Mouse (Mus musculus) heart, postnatal 36 days (tissue): ENCODE measurements around the gene Tmem62. TPM values are rescaled to one million over a fixed set of nuclear protein-coding genes. Genes with fewer than 3 reads are reported as not detected.
"Not testable (repeated sequence)": the region's sequence is repeated elsewhere in the genome, so short reads cannot be mapped to it uniquely, and the experiment has no call there.

Source experiments
- DNase-seq, 2 experiments: peaks; one replicate each; pipeline ENCODE4 v3.0.0; 2021 to 2022
- intact Hi-C: fragments of 180-260 bp; cut with DNase I; formaldehyde crosslinking; loops from one replicate; pipeline ENCODE4 v1.15.1; 2025
- total RNA-seq, 2 experiments: library from RNA; stranded (reverse); gene quantifications; 2 replicates each; pipeline ENCODE4 v1.2.3; 2021

Tmem62 gene
- total RNA-seq, 2 experiments from 2014 or later, result 4.4 to 4.9 TPM

- intact Hi-C loops, result no loop called here
- DNase-seq, result no peak
Observed at GRCm38 (mm10) chr2:120985241-120985640, 8.4 kb downstream of the Tmem62 start.

- intact Hi-C loops, result no loop called here
- DNase-seq, result no peak
Observed at GRCm38 (mm10) chr2:120991196-120991595, 14.4 kb downstream of the Tmem62 start.

- DNase-seq, intact Hi-C loops: not testable (repeated sequence)
Observed at GRCm38 (mm10) chr2:120996607-120997006, 19.8 kb downstream of the Tmem62 start.

- no peak for DNase-seq
- intact Hi-C loops, result no loop called here
Observed at GRCm38 (mm10) chr2:120998863-120999262, 22.0 kb downstream of the Tmem62 start.

GRCm38 (mm10) chr2:121003586-121003985 is 26.8 kb downstream of the Tmem62 start:
- intact Hi-C loops, result no loop called here
- DNase-seq, result no peak

DNA sequence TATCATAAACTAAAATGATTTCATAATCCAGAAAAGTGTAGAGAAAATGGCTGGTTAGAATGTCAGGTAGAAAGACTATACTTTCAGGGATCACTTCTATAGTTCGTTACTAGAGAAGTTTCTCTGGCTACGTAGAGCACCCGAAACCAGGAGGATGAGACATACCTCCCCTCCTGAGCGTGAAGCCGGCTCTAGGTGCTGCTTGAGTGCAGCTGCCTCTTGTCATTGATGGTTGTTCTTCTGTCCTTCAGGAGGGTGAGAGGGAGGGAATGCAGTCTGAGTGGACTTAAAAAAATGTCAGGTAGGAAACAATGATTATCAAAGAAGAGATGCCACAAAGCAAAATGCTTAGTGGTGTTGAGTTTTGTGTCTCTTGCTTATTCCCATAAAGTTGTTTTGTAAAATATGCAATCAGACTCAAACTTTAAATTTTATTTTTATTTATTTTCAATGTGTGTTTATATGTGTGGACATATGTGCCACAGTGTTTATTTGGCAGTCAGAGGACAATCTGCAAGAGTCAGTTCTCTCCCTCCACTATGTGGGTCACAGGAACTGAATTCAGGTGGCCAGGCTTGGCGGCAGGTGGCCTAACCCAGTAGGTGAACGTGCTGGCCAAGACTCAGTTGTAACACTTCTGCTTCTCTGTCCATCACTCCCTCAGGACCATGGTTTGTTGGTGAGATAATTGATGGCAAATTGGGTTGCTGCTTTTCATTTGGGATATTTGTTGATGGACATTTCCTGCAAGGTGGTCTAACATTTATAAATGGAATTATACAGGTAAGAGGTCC is 27.4 kb downstream of the Tmem62 start:
- intact Hi-C loops, result no loop called here
- DNase-seq, result no peak

GRCm38 (mm10) chr2:121006986-121007385 is 30.2 kb downstream of the Tmem62 start:
- no peak for DNase-seq
- intact Hi-C loops, result no loop called here

DNA sequence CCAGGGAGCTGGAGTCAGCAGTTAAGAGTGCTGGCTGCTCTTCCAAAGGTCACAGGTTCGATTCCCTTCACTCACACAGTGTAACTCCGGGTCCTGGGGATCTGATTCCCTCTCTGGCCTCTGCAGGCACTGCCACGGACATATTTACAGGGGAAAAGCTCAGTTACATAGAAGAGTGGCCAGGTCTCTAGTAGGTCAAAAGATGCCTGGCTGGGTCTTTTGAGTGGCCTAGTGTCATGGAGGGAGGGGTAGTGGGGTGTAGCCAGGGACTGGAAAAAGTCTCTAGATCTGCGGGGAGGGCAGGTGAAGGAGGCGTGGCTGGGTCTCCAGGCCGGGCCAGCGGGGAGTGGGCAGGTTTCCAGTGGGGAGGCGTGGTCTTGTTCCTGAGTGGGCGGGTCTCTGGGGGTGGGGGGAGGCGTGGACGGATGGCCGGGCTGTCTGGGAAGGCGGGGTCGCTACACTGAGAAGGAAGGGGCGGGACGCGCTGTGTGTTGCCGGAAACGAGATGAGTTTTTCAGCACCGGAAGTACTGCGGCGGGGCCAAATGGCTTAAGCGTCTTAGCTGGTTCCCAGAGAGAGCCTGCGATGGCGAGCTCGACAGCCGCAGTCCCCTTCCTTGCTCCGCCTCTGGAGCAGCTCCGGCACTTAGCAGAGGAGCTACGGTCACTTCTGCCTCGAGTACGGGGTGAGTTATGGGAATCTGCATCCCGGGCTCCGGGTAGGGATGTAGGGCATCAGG is 31.3 kb downstream of the Tmem62 start, which contains the start of gene Ccndbp1:
Ccndbp1 (plus strand) TSS at position 479 of the 739 bp plus-strand sequence.
- peak; percentile 90 for DNase-seq
- intact Hi-C loops, result loop anchor here (2.0 kb wide), 1 partner anchor 37 kb away; the partner anchor contains the start of gene Ubr1

- intact Hi-C loops, result loop anchor here (2.0 kb wide), 1 partner anchor 38 kb away; the partner anchor contains the start of gene Ubr1
- DNase-seq, result no peak
Observed at GRCm38 (mm10) chr2:121008664-121009007, 31.8 kb downstream of the Tmem62 start.

- no peak for DNase-seq
- intact Hi-C loops, result loop anchor here (2.0 kb wide), 1 partner anchor 38 kb away; the partner anchor contains the start of gene Ubr1
Observed at GRCm38 (mm10) chr2:121009071-121009677, 32.4 kb downstream of the Tmem62 start.

GRCm38 (mm10) chr2:121012676-121013075 is 35.9 kb downstream of the Tmem62 start:
- intact Hi-C loops, result no loop called here

DNA sequence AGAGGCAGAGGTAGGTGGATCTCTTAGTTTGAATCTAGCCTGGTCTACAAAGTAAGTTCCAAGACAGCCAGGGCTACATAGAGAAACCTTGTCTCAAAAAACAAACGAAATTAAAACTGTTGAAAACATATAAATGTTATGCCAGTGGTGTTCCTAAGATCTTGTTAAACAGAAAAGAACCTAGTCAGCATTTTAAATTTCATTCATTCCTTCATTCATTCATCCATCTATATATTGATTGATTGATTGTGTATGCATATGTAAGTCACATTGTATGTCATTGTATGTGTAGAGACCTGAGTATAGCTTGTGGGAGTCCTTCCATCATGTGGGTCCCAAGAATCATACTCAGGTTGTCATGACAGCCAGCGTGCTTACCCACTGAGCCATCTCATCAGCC is 38.7 kb downstream of the Tmem62 start:
- intact Hi-C loops, result no loop called here

More at GRCm38 (mm10) chr2:121012676-121013075, 35.9 kb downstream of the Tmem62 start:
- DNase-seq, result no peak

DNA sequence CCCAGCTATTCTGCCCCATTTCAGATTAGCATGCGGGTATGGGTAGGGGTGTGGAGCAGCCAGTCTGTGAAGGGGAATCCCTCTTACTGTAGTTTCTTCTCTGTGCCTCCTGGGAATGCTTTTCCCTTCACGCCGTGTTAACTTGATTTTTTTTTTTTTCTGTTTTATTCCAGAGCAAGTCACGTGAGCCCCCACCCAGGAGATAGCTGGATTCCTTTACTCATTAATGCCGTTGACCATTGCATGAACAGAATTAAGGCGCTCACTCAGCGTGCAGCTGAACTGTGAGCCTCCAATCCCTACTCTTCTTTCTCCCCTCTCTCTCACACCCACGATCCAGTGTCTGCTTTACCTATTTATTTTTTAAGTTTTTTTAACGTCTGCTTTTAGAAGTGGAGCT is 39.4 kb downstream of the Tmem62 start:
- DNase-seq, result no peak
- intact Hi-C loops, result no loop called here

More for the DNA sequence above, 38.7 kb downstream of the Tmem62 start:
- no peak for DNase-seq

DNA sequence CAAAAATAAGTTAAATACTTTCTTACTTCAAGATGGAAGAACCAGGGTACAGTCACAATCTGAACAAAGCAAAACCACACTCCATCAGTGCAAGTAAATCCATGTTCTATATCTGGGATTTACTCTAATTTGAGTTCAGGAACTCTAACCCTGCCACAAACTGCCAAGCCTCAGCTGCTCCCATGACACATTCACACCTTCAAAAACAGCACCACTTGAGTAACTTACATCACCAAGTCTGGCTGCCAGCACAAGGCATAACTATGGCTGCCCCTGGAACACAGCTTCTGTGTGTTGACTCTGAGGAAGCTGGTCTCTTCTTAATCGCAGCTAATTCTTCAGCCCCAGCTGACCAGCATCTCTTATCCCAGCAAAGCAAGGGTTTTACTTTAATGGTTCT is 40.3 kb downstream of the Tmem62 start:
- intact Hi-C loops, result no loop called here
- DNase-seq, result peak in 1 of 2 experiments; percentile 6

DNA sequence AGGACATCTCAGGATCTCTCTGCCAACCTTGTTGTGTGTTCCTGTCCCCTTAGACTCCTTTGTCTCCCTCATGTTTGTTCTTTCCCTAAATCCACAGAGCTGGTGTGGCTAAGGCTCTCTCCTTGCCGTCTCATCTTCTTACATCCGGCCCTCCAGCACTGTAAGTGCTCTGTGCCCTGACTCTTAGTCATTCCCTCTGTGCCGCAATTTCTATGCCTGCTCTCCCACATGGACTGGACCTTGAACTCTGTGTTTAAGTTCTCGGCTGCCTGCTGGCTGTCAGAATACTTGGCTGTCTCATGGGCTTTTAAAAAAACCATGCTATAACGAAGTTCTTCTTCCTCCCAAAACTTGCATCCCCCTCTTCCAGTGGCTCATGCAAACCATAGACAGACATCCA is 46.1 kb downstream of the Tmem62 start:
- DNase-seq, result no peak
- intact Hi-C loops, result no loop called here

- DNase-seq, result no peak
- intact Hi-C loops, result no loop called here
Observed at GRCm38 (mm10) chr2:121036733-121037341, 60.0 kb downstream of the Tmem62 start, which contains the start of gene Epb42. TSS of gene Epb42 (minus strand) at chr2:121037072.

GRCm38 (mm10) chr2:121038851-121039250 is 62.0 kb downstream of the Tmem62 start:
- intact Hi-C loops, DNase-seq: not testable (repeated sequence)

- no peak for DNase-seq
- intact Hi-C loops, result no loop called here
Observed at GRCm38 (mm10) chr2:121039382-121039781, 62.6 kb downstream of the Tmem62 start.

DNA sequence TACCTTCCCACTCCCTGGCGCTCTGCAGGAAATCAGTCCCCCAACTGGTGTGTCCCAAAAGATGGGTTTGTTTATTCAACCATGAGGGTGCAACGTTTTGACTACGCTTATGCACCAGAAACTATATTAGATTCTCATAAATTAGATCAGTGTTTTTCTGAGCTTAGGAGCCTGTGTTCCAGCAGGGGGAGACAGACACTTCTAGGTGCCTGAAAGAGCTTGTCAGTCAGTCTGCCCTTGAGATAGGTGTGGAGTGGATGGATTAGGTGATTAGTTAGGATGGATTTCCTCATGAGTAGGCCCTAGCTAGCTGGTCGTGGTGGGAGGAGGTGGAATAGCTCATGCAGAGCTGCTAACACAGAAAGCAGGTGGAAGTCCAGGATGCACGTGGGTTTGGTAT is 64.3 kb downstream of the Tmem62 start:
- DNase-seq, result peak; percentile 4 to 7

DNA sequence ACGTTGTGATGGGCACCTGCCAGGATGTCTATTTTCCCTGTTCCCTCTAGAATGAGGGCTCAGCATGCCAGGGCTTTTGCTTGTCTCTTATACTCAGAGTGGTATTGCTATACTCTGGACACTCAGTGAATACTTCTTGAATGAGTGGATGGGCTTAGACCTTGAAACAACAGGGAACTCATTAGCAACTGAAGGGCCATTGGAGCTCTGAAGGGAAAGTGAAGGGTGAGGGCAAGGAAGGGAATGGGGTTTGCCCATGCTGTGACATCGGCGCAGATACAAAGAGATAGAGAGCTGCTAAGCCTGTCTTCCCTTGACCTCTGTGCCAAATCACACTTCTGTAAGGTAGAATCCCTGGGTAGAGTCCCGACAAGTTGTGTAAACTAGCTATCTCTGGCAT is 68.8 kb downstream of the Tmem62 start:
- DNase-seq, result no peak
- intact Hi-C loops, result no loop called here

More for the DNA sequence above, 64.3 kb downstream of the Tmem62 start:
- intact Hi-C loops, result loop anchor here (1.0 kb wide), 1 partner anchor 61 kb away; no protein-coding TSS in a partner anchor
